Mouse (Mus musculus) C2C12 (cell line): ENCODE results near the gene Gpc6.

Source experiments
- CEBPB ChIP-seq: IDR thresholded peaks from one replicate; pipeline ENCODE4 v1.6.1; 2011; ENCODE audit warnings: low read depth, mild to moderate bottlenecking, control low read depth, moderate library complexity
- CTCF ChIP-seq: IDR thresholded peaks from one replicate; pipeline ENCODE4 v1.5.1; 2011; ENCODE audit not compliant: control insufficient read depth, insufficient read depth, insufficient read length
- FOSL1 ChIP-seq: IDR thresholded peaks from one replicate; pipeline ENCODE4 v1.8.0; 2011; ENCODE audit warnings: mild to moderate bottlenecking, low read length; ENCODE audit not compliant: poor library complexity, insufficient read depth, severe bottlenecking
- MAX ChIP-seq: IDR thresholded peaks from one replicate; pipeline ENCODE4 v1.6.1; 2011; ENCODE audit warnings: mild to moderate bottlenecking, control low read depth
- MYOD1 ChIP-seq: IDR thresholded peaks from one replicate; pipeline ENCODE4 v1.6.1; 2011; ENCODE audit warnings: low read depth; ENCODE audit not compliant: control insufficient read depth, insufficient read length
- MYOG ChIP-seq: IDR thresholded peaks from one replicate; pipeline ENCODE4 v1.6.1; 2011; ENCODE audit not compliant: control insufficient read depth, insufficient read length; ENCODE audit errors: extremely low read depth
- USF1 ChIP-seq: IDR thresholded peaks from one replicate; pipeline ENCODE4 v1.6.1; 2011; ENCODE audit warnings: low read depth, mild to moderate bottlenecking, control low read depth, moderate library complexity

DNA sequence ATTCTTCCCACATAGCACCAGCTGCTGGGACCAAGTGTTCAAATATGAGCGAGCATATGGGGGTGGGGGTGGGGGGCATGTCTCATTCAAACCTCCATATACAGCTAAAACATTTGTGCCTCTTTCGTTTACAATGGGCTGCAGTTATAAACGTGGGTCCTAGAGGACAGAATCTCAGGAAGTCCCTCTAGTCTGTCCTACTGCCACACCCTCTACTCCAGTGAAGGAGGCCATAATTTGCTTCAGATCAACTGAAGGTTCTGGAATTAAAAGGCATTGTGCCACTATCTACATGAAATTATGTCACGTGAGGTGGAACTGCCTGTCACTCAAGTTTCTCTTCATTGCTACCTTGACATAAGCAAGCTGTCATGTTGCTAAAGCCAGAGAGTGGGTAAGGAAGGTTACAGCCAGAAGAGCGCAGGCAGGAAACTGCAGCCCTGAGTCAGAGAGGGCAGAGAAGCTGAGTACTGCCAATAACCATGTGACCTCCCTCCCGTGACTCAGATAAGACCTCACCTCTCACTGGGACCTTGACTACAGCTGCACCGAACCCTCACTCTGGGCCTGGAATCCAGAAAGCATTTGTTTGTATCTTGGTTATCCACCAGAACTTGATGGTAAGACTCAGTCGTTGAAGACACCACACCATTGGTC, 1067.6 kb downstream of the Gpc6 start:
- TF ChIP-seq CTCF, result no peak
- TF ChIP-seq USF1, result no peak
- no peak for TF ChIP-seq MAX
- no peak for TF ChIP-seq CEBPB
- TF ChIP-seq MYOD1, result no peak
- TF ChIP-seq MYOG, result no peak
- no peak for TF ChIP-seq FOSL1
